Mouse (Mus musculus): ENCODE measurements around the gene BC017158.

BC017158 gene

DNA sequence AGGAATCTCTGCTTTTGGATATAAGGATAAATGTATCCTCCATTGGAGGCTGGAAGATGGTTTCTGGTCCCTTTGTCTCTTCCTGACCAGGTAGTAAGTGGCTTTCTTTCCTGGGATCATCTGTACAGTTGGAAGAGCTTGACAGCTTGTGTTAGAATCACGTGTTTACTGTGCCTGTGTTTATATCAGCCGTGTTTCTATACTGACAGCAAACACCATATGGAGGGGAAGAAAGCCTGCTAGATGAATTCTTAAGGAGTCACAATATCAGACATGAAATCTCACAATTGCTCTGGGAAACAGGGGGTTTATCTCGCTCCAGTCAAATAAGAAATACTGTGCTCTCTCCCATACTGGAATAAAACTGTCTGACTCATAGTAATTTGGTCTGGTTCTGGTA lies 11.2 kb upstream of the BC017158 start:
- no peak for DNase-seq (ENCODE audit: low read depth, low spot score)

DNA sequence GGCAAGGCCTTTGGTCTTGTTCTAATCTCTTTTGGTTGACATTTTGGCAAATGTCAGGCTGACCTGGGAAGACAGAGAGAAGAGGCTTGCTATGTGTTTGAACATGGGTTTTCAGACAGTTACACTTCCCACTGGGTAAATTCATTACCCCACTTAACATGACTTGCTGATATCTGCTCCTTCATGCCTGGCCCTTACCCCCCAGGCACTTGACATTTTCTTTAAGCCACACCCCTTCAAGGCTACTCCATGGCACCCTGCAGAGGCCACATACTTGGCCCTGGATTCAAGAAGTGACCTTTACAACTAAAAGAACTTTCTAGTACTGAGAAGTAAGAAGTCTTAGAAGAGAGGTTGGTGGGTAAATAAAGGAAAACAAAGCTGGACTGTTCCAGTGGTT lies 9.9 kb upstream of the BC017158 start:
- DNase-seq (ENCODE audit: low read depth, low spot score) = no peak

DNA sequence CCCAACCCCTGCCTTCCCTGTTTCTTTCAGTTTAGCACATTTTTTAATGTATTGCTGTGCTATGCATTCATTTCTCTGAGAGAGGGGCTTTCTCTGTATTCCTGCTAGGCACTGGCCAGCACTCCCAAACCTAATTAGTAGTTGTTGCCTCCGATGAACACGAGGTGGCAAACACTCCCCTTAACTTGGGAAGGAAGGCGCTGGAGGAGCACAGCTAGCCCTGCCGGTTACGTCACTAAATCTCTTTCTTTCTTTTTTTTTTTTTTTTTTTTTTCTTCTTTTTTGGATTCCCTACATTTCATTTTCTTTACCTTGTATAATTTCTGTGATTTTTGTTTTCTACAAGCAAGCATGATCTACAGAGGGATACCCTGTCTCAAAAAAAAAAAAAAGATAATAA lies 6.9 kb upstream of the BC017158 start:
- peak; percentile 47 for DNase-seq (ENCODE audit: low read depth, low spot score)

DNA sequence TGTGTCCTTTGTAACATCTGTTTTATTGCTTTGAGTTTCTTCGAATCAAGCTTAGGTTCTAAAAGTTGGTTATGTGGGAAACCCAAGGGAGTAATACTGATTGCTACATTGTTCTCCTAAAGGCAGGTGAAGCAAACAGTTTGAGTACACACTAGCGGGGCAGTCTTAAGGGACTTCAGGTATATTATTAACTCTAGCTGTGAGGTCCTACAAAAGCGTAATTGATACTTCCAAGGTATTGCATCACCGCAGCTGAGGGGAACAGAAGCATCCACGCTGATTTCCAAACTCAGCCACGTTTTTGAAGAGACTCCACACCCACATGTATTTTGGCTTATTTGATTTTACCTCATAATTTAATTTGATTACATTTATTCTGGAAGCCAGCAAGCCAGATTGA lies 6.2 kb upstream of the BC017158 start:
- no peak for DNase-seq (ENCODE audit: low read depth, low spot score)

DNA sequence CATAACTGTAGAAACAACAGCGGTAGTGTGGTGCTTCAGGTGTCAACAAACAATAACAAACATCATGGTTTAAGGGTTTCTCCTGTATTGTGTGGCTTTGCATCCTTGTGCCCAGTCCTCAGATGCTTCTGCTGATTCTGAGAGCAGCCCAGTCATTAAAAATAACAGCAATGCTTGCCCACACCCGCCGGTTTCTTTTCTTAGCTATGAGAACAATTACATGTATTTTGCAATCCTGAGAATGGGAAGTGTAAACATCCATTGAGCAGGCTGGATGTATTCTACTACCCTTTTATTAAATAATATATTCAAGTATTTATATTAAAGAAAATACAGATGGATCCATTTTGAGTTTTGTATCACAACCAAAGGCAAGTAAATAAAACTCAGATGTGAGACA lies 4.2 kb upstream of the BC017158 start:
- no peak for DNase-seq (ENCODE audit: low read depth, low spot score)

DNA sequence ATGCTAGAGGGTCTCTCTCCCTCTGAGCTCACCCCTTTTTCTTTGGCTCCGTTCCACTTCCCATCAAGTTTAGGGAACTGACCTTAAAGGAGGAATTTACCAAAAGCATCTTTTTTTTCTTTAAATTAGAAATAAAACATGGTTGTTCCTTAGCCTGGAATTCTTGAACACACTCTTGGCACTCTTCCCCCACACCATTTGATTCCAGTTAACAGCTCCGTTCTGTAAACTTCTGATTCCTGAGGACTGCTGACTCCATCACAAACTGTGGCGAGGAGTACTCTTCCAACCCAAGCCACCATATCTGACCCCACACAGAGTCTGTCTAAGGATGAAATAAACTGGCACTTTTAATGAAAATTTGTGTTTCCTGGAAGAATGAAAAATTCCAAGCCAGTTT lies 3.0 kb upstream of the BC017158 start:
- no peak for DNase-seq (ENCODE audit: low read depth, low spot score)

DNA sequence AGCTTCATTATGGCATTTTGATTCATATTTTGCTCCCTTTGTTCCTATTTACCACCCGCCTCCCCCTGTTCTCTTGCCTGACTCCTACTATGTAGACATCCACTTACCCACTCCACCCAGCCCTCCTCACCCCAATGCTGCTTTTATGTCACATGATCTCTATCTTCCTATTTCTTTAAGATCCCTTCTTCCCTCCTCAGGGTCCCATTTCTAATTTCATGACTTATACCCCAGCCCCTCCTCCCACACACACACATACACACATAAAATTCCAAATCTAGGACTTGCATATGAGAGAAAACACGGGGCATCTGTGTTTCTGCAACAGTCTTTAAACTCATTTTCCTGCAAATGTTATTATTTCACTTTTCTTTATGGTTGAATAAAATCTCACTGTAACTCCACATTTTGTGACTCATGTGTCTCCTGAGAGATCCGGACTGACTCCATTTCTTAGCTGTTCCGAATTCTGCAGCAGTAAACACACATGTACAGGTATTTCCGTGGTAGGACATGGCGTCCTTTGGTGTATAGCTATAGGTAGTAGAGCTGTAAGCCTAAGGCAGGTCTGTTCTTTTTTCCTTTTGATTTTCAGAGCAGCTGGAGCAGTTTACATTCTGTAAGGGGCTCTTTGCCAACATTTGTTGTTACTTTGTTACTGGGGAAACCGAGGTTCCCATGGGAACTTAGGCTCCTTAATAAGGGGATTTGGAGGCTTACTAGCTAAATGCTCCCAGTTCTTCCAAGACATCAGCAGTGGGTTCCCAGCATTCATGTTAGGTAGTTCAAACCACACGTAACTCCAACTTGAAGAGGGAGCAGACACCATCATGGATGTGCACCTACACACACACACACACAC lies 742 bp upstream of the BC017158 start:
- no peak for DNase-seq (ENCODE audit: low read depth, low spot score)

DNA sequence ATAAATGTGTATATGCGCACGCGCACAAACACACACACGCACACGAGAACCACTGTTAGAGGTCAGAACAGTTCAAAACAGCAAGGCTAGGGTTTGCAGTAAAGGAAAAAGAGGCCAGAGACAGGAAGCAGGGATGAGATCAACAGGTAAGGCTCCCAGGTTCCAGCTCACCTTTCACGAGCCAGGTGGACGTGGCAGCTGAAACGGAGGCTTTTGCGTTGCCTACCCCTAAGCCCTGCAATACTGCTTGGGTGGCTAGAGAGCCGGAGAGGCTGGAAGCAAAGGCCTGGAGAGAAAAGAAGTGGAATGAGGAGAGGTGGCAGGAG lies 716 bp downstream of the BC017158 start:
- DNase-seq (ENCODE audit: low read depth, low spot score) = no peak

DNA sequence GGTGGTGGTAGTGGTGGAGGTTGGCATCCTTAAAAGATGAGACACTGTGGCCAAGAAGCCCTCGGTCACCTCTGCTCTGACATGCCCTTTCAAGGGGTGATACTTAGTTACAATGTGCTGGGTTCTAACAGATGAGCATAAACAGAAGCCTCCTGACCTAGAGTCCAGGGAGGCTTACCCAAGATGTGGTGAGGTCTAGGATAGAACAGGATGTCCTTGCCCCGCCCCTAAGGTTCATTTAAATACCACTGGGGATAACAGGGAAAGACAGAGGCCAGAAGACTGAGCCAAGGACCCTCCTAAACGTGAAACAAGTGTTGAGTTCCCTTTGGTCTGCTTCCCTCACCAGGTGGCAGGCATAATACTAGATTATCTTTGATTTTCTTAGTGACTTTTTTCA lies 1.5 kb downstream of the BC017158 start:
- DNase-seq (ENCODE audit: low read depth, low spot score) = no peak

DNA sequence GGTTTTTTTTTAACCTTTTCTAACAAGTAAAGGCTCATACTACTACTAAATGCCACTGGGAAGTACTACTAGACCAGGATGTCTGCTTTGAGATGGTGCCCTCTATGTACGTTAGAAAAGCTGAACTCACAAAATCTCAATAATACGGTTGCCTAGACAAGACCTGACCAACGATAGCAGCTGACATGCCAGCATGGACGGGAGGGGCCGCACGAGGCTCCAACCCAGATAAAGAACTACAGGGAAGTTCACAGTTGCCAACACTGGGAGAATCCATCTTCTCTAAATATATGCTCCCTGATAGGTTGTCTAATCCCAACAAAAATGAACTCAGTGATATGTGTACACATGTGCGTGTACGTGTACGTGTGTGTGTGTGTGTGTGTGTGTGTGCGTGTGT lies 3.2 kb downstream of the BC017158 start:
- no peak for DNase-seq (ENCODE audit: low read depth, low spot score)

DNA sequence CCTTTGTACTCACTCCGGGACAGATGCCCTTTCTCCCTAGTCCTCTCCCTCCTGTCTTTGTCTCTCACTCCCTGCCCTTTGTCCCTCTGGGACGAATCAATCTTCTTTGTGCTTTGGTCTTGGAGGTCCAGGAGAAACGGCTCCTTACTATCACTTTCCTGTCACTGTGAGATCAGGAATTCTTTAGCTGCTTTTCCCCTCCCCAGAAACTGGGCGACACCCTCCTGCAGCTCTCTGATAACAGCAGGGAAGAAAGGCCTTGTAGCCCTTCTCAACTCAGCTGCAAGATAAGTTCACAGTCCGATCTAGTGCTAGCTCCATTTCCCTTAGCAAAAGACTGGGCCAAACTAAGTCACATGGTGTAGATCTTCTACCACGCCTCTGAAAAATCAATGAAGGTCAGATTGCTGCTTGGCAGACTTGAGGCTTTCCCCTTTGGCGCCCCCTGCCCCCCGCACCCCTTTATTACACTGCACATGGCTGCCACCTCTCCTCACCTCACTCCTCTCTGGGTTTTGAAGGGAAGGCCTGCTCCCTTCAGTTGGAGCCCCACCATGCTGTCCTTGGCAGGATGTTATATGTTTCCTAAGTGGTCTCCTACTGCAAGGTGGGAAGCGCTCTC lies 8.9 kb downstream of the BC017158 start:
- DNase-seq (ENCODE audit: low read depth, low spot score) = no peak

DNA sequence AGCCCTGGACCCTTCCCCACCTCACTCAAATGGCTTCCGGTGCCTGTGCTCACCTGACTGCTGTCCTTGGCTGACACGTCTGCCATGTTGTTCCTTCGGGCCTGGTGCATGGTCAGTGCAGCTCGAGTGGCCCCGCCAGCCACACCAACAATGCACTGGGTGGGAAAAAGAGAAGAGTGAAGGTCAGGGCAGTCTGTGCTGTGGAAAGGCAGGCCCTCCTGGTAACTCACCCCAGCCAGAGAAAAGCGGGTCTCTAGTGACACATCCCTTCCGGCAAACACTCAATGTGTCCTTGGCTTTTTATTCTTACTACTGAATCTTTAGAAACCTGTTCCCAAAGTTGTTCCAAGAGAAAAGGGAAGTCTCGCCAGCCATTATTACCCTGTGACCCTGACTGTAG lies 12.9 kb downstream of the BC017158 start:
- DNase-seq (ENCODE audit: low read depth, low spot score) = no peak

DNA sequence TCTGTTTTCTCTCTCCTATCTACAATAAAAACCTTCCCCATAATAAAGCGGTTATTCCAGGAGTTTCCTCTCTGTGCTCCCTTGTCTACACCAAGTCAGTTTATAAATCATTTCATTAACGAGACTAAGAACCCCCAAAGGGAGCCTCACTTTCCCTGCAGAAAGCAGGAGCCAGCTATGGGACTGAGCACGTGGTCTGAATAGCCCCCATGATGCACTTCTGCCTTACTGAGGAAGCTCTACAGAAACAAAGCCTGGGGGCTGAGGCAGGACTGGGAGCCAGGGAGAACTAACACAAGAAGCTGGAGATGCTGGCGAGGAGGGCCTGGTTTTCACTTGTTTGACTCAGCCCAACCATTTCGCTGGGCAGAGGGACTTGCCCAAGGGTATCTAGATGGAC lies 13.9 kb downstream of the BC017158 start:
- DNase-seq (ENCODE audit: low read depth, low spot score) = no peak

DNA sequence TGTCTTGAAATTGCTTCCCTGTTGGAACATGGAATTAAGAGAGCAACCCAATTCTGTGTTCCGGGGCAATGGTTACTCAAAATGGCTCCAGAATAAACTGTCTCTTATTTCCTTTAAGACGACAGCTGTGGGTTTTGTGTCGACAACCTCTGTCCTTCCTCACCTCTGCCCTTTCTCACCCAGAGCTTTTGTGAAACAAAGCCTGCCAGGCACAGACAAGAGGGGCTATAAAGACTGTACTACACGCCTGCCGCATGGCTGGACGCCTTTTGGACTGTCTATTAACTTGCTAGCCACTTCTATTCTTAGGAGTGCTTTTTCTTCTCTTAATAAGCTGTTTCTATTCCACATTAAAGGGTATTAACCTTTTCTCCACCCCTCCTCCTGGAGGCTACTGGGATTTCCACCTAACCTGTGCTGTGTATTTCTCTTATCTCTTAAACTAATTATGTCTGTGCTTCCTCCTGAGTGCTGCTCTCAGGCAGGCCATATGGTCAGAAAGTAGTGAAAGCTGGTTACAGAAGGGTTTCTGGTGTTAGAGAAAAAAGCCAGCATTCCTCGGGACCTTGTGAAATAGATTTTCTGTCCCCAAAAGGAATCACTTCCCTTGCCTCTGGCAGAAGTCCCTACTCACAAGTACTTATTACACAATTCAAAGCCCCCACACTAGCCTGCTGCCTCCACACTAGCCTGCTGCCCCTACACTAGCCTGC lies 15.3 kb downstream of the BC017158 start:
- DNase-seq (ENCODE audit: low read depth, low spot score) = no peak

DNA sequence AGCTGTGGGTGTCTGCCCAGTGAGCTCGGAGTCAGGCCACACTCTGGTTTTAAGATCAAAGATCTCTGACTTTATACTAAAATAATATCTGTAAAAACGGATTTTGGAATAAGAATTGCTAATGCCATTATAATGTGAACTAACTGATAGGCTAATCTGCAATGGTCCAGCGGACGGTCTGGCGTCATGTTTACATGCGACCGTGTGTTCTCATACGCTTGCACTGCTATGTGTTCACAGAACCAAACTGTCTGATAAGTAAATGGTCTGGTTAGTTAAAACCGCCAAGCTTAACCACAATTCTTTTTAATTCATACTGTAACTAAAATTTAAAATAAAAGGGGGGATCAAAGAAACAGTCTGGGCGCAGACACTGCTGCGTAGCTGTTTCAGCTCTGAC lies 16.2 kb downstream of the BC017158 start:
- no peak for DNase-seq (ENCODE audit: low read depth, low spot score)

DNA sequence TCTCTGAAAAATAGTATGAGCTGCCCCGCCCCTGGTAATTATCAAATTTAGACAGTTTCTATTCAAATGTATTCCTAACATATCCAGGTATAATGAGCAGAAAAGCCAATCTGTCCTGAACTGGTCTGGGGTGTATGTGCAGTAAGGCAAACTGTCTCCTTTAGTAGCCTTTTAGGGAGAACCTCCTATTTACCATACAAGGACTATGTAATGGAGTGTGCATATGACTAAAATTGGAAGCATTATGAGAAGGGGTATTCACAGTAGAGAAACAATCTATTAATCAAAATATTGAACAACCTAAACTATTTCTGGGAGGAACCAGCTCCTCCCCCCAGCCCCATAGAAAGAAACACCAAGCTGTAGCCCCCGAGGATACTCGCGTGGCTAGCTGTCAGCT lies 18.2 kb downstream of the BC017158 start:
- DNase-seq (ENCODE audit: low read depth, low spot score) = no peak

DNA sequence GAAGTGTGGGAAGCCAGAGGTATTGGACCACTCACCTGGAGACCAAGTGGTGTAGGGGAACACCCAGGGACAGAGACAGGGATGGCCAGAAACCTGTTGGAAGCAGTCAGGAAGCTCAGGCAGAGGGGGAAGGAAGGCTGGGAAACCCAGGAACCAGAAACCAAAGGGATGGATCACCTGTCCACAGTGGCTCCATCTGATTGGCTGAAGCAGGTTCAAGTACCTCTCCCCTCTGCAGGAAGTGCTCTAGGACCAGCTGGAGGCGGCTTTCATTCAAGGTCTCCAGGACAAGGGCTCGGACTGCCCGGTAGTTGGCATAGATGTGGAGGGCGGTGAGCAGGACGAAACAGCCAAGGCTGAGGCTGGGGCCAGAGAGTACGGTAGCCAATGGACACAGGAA lies 21.9 kb downstream of the BC017158 start:
- no peak for DNase-seq (ENCODE audit: low read depth, low spot score)

DNA sequence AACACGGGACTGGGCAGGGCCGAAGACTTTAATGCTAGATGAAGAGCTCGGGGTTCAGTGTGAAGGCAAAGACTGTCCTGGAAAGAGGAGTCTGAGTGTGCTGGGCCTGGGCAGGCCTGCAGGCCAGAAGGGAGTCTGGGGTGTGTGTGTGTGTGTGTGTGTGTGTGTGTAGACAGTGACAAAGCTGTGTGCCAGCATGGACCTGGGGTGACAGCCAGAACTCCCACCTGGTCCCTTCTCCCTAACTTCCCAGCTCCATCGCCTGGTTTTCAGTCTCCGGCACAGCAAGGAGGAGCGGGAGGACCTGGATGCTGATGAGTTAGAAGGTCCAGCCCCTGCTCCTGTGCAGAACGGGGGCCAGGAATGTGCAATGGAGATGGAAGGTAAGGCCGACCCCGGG lies 26.5 kb downstream of the BC017158 start:
- no peak for DNase-seq (ENCODE audit: low read depth, low spot score)

DNA sequence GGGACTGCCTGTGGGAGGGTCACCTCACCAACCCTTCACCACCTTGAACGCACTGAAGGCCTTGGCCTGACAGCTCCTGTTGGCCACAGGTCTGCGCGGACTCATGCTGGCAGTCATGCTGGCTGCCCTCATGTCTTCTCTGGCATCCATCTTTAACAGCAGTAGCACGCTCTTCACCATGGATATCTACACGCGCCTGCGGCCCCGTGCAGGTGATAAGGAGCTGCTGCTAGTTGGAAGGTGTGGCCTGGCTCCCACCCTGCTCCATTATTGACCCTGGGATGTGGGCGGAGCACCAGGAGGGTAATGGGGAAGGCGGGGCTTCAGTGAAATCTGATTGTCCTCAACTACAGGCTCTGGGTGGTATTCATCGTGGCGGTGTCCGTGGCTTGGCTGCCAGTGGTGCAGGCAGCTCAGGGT lies 27.5 kb downstream of the BC017158 start:
- DNase-seq (ENCODE audit: low read depth, low spot score) = no peak

DNA sequence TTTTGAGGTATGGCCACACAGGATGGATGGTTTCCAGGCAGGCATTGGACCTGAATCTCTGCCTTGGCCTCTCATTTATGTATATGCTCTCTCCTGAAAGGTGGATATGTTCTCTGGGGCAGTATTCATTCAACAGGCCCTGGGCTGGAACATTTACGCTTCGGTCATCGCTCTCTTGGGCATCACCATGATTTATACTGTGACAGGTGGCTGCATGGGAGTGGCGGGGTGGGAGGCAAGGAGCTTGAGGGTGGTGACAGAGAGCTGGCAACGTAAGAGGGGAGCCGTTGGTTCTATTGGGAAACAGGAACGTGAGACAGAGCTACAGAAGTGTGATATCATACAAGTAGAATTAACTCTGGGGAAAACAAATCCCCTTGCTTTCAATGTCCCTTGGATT lies 30.2 kb downstream of the BC017158 start:
- DNase-seq (ENCODE audit: low read depth, low spot score) = no peak

DNA sequence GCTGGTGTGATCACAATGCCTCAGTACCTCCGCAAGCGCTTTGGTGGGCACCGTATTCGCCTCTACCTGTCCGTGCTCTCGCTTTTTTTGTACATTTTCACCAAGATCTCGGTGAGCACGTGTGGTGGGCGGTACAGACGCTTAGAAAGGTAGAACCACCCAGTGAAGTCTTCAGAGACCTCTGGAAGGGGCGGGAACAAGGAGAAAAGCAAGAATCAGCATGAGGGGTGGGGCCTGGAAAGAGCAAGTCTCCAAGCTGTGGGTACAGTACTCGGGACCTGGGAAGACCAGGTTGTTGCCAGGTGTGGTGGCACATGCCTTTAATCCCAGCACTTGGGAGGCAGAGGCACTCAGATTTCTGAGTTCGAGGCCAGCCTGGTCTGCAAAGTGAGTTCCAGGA lies 30.6 kb downstream of the BC017158 start:
- DNase-seq (ENCODE audit: low read depth, low spot score) = no peak

DNA sequence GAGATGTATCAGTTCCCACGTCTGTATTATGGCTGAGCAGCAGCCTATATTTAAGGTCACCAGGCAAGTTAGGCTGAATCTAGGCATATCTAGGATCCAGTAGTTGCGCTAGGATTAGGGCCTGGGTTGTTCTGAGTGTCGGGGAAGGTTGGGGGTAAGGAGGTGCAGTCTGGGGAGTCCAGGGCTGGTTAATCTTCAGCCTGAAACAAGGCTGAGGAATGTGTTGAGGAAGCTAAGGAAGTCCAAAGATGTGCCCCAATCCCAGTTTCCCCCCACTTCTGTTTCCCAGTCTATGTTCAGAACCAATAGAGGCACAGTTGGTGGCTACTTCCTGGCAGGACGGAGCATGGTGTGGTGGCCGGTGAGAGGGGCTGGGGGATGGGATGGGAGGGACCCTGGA lies 31.9 kb downstream of the BC017158 start:
- no peak for DNase-seq (ENCODE audit: low read depth, low spot score)

DNA sequence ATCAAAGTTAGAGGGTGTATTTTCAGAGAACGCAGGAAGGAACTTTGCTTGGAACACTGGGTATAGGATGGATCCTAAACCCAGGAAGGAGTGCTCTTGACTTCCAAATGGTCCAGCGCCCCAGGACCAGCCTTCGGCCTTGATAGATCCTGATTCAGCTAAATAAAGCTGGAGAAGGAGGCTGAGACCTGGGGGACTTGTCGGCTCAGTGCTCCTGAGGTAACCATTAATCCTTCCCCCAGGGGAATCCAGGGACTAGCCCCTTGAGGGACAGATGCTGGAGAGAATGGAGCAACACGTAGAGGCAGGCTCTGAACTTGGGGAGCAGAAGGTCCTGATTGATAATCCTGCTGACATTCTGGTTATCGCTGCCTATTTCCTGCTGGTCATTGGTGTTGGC lies 32.6 kb downstream of the BC017158 start, which contains the start of gene Slc5a2:
Slc5a2 (plus strand) TSS at position 247 of the 400 bp plus-strand sequence.
- DNase-seq (ENCODE audit: low read depth, low spot score) = no peak

Data from brain, embryonic 18.5 days (tissue).